Mouse (Mus musculus) CH12.LX (cell line): Measurements from ENCODE around the gene Klf3.

Experiments
- CHD2 ChIP-seq: IDR thresholded peaks from 2 replicates; pipeline ENCODE4 v1.6.1; 2011; ENCODE audit warnings: low read length, improper control_type of control experiment
- CTCF ChIP-seq, 2 experiments: IDR thresholded peaks in 1 of 2; conservative IDR thresholded peaks in 1 of 2; 2 replicates each; pipeline ENCODE4 v1.5.1; 2011 to 2012; ENCODE audit warnings: low read depth in 2 of 2, low read length in 2 of 2, improper control_type of control experiment in 1 of 2, inconsistent platforms in 1 of 2, mild to moderate bottlenecking in 1 of 2, moderate library complexity in 1 of 2
- EP300 ChIP-seq: IDR thresholded peaks from 2 replicates; pipeline ENCODE4 v1.6.1; 2011; ENCODE audit warnings: low read length, improper control_type of control experiment
- MAFK ChIP-seq: IDR thresholded peaks from 2 replicates; pipeline ENCODE4 v1.6.1; 2011; ENCODE audit warnings: low read length, improper control_type of control experiment; ENCODE audit not compliant: insufficient replicate concordance
- MAX ChIP-seq: IDR thresholded peaks from 2 replicates; pipeline ENCODE4 v1.6.1; 2011; ENCODE audit warnings: low read length, improper control_type of control experiment
- MAZ ChIP-seq: IDR thresholded peaks from 2 replicates; pipeline ENCODE4 v1.6.1; 2012; ENCODE audit warnings: low read depth, mild to moderate bottlenecking, inconsistent platforms, low read length, improper control_type of control experiment, moderate library complexity
- MEF2A ChIP-seq: IDR thresholded peaks from 2 replicates; pipeline ENCODE4 v1.6.1; 2014; ENCODE audit warnings: low read depth, mild to moderate bottlenecking, inconsistent platforms, low read length, improper control_type of control experiment, borderline replicate concordance
- NELFE ChIP-seq: IDR thresholded peaks from 2 replicates; pipeline ENCODE4 v1.6.1; 2011; ENCODE audit warnings: low read depth, low read length, improper control_type of control experiment
- PAX5 ChIP-seq: IDR thresholded peaks from 2 replicates; pipeline ENCODE4 v1.6.1; 2012; ENCODE audit warnings: low read length, inconsistent platforms, mixed read lengths
- POLR2A ChIP-seq: IDR thresholded peaks from 2 replicates; pipeline ENCODE4 v1.6.1; 2011; ENCODE audit warnings: low read depth, mild to moderate bottlenecking, improper control_type of control experiment, low read length
- RCOR1 ChIP-seq: conservative IDR thresholded peaks from 2 replicates; pipeline ENCODE4 v1.6.1; 2012; ENCODE audit warnings: low read depth, mild to moderate bottlenecking, inconsistent platforms, low read length, improper control_type of control experiment
- USF1 ChIP-seq: IDR thresholded peaks from 2 replicates; pipeline ENCODE4 v1.6.1; 2014; ENCODE audit warnings: low read depth, mild to moderate bottlenecking, inconsistent platforms, low read length, improper control_type of control experiment
- ZNF384 ChIP-seq: IDR thresholded peaks from 2 replicates; pipeline ENCODE4 v1.6.1; 2012; ENCODE audit warnings: low read depth, low read length, improper control_type of control experiment, inconsistent platforms

- TF ChIP-seq CTCF (conservative IDR thresholded peaks at IDR 0.05 in 1 of 2, IDR thresholded peaks at IDR 0.05 in 1 of 2; ENCODE audit: low read depth in 2 of 2, low read length in 2 of 2) (no peak), RCOR1 (no peak), MAX (no peak), POLR2A (no peak), MAFK (no peak), MEF2A (no peak), EP300 (no peak), CHD2 (no peak), PAX5 (no peak), NELFE (no peak), USF1 (no peak), MAZ (no peak), ZNF384 (no peak)
These were observed 12.4 kb downstream of the Klf3 start for GRCm38 (mm10) chr5:64815631-64816030.
